Mouse (Mus musculus) MEL-GATA-1-ER (cell line): ENCODE measurements around the gene Edem2.
A peak's percentile ranks its signal among the peaks of the same experiment; 100 is the strongest.
"Not testable (repeated sequence)": the region's sequence is repeated elsewhere in the genome, so short reads cannot be mapped to it uniquely, and the experiment has no call there.

Experiments
- DNase-seq: peaks from one replicate; pipeline ENCODE4 v3.0.0-alpha.2; 2012; ENCODE audit warnings: low read depth; ENCODE audit errors: extremely low read depth

The Edem2 gene

DNA sequence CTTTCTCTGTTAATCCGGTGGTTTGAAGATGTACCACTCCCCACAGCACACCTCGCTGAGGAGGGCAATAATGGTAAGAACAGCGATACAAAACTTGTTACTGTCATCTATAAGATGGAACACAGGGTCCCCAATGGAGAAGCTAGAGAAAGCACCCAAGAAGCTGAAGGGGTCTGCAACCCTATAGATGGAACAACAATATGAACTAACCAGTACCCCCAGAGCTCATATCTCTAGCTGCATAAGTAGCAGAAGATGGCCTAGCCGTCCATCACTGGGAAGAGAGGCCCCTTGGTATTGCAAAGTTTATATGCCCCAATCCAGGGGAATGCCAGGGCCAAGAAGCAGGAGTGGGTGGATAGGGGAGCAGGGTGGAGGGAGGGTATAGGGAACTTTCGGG lies 6.5 kb upstream of the Edem2 start, which contains the start of gene Gm17581:
TSS of gene Gm17581 (minus strand) at position 101 of the 400 bp plus-strand sequence.
- not testable (repeated sequence) for DNase-seq

DNA sequence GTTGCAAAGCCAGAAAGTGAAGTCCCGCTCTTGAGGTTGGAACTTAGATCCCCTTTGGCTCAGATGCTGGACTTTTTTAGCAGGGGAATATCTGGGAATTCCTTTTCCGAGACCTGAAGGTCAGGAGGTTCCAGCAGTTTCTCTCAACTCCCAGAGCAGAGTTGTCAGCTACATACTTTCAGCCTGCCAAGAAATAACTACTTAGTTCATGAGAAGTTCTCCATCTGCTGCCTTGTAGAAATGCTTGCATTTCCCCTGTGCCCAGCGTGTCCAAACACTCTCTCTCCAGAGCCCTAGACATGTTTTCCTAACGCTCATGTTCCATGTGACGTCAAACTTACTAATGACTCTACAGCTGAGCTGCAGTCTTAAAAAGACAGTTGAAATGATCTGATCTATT lies 5.8 kb upstream of the Edem2 start:
- DNase-seq, result no peak

DNA sequence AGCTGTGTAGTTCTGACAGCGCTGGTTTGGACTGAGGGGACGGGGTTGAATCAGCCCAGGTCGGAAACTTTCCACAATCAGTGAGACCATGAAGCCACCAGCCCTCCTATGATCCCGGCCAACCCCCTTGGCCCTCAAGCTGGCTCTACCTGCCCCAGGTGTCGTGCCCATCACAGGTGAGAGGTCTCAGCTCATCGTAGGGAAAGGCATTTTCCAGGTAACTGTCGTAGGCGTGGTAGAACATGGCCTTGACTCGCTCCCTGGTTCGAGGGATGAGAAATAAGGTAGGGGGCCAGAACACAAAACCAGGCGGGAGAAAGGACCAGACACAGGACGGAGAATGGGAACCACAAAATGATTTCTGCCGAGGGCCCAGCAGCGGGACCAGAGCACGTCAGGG lies 533 bp downstream of the Edem2 start:
- DNase-seq, result no peak

DNA sequence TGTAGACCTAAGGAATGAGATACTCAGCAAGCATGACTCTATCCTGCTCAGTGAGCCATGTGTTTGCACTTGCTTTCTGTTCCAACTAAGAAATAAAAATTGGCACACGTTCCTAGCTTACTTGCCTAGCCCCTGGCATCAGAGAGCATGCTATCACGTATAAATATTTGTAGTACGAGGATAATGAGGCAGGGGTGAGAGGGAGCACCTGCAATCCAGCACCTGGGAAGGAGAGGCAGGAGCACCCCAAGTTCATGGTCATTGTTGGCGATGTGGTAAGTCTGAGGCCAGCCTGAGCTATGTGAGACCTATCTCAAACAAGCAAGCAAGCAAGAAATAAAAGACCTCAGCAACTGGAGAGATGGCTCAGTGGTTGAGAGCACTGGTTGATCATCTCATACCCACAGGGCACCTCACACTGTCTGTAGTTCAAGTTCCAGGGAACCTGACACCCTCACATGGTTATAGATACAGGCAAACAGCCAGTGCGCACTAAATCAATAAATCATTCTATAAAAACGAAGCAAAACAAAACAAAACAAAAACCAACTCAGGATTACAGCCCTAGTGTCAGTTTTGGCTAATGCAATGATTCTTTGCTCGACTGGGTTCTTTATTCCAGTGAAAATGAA lies 1.4 kb downstream of the Edem2 start:
- no peak for DNase-seq

DNA sequence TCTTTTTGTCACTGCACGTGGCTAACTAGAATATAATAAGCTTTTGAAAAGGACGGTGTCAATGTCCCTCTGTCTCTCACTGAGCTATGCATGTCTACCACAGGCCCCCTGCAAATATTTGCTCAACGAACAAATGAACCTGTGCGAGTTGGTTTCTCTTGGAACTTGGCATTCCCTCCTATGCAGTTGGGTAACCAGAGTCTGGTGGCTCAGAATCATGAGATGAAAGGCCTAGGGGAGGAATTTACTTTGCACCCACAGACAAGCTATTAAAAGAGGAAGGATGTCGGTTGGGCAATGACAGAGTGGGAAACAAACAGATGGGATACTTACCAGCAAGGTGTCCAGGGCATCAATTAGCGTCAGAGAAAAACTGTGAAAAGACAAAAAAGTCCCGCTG lies 3.0 kb downstream of the Edem2 start:
- no peak for DNase-seq

DNA sequence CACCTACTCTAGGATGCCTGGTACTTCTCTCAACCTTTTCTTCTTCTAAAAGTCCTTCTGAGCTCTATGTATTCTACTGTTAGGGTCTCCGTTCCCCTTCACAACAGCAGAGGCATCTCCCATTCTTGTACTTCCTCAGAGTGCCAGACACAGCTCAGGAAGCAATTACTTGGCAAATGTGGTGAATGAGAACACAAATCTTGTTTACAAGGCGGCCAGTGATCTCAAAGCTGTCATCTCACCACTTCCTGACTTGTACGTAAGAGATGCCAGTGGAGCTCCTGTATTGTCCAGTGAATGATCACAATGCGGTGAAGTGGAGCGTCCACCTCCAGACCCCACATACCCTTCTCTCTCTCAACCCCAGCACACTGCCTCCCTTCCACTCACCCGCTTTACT lies 4.7 kb downstream of the Edem2 start:
- DNase-seq, result no peak

DNA sequence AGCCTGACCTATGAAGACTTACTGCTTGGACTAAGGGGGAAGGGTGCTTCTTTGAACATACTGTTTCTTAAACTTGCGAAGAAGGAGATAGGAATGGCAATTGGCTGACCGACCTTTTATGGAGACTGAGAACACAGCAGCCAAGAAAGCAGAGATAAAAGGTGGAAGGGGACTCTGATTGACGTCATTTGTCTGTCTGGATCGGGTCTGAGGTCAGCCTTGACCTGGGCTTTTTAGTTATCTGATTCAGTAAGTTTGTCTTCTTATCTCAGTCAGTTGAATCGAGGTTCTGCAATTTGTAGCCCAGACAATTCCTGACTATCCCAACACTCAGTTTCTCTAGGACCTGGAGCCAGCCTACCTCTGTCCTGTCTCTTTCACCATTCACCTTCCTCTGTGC lies 5.2 kb downstream of the Edem2 start:
- no peak for DNase-seq

DNA sequence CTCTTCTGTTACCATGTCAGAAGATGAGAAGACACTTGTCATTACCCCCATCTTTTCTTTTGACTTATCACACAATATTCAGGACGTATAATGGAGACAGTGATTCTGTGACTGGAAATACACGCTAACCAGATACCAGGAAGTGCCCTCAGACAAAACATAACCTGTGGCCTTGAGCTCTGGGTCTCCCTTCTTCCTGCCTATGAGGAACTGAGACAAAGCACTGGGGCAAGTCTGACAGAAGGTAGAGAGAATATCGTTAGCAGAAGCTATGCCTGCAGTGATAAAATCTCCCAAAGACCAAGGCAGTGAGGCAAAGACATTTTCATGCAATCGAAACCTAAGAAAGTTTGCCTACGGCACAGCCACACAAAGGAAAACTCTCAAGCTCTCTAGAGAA lies 8.7 kb downstream of the Edem2 start:
- no peak for DNase-seq

DNA sequence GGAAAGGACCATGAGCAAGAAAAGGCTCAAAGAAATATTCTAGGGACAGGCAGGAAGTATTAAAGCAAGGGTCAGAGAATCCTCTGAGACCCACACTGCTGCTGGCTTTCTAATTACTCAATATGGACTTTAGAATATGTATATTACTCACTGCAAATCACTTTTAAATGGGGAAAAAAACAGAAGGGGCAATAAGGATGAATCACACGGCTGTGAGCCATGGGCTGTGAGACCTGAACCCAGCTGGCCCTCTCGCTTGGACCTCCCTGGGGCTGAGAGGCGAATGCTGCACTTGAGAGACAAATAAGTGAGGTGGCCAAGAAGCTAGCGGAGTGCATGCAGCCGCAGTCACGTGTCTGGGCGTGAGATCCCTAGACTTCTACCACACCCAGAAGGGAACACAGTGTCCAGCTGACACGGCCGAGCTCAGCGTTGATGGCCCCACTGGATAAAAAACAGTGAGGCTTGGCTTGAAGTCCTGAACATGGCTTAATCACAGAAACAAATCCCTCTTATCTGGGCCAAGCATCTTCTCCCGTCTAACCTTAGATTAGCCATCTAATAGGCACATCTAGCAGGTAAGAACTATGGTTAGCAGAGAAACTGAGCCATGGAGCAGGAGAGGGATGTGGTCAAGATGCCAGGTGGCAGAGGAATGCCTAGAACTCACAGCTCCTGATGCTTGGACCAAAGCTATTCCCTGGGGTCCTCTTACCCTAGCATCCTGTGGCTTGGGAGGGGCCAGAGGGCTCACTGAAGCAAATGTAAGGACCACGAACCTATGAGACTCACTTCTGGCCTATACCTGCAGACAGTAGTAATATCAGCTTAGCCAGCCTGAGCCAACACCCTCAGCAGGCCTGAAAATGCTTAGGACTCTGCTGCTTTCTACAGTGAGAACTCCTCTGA lies 11.9 kb downstream of the Edem2 start:
- no peak for DNase-seq

DNA sequence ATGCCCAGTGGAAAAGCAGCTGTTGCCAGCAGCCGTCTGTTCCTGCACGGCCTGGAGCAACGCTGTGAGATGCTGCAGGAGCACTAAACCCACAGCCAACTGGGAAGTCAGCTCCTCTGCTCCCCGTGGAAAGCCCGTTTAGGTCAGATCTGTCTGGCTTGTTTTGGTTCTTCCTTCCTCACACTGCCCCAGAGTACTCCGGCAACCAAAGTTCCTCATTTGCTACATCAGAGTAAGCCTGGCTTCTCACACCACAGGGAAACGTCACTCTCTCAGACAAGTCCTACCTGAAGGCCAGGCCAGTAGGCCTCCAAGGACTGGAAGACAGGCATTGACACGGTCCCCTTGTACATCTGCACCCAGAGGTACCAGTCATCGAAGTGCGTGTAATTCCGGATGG lies 18.7 kb downstream of the Edem2 start:
- no peak for DNase-seq

DNA sequence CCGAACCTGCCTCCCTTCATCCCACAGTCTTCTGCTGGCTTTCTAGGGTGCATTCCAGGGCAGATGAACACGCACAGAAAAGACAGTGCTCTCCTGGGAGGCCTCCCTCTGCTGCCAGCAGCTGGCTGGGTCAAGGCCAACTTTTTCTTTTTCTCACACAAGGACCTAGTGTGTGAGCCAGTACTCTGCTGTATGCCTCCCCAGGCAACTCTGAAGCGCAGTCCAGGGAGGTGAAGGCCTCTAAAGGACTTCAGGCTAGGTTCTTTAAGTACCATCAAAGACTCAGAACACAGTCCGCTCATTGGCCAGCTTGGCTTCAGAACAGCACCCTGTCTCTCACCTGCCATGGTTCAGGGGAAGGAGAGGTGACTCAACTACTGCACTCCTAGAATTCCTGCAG lies 22.0 kb downstream of the Edem2 start:
- DNase-seq, result no peak

DNA sequence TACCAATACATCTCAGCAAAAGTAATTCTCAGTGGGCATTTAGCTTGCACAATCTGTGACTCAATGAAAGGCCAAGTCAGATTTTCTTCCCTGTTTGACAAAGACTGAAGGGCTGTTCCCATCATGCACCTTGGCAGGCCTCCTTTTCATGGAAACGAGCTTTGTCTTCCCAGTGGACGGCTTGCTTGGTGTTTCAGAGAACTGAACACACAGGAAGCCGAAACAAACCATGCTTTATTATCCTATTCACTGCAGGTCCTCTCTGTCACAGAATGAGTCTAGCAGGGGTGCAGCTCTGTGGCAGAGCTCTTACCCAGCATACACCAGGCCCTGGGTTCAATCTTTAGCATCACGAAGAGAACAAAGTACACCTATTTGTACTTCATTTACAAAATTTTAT lies 25.6 kb downstream of the Edem2 start:
- DNase-seq, result no peak

DNA sequence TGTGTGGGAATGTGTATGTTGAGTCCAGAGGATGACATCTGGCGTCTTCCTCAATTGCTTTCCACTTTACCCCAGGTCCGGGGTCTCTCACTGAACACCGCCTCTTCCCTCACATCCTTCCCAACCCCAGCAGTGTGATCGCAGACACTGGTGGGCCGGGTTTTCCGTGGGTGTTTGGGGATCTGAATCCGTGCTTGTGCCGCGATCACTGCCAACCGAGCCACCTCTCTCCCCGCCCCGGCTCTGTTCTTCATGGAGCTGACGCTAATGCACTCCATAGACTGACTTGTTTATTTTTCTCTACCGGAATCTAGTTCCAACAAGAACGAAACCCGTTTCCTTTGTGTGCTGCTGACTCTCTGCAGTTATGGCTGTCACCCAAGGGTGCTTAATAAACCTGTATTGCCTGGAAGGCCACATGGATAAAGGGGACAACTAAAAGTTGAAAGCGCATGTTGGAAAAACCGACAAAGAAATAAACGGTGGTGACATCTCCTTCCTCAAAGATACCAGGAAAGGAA lies 27.8 kb downstream of the Edem2 start:
- DNase-seq, result no peak

DNA sequence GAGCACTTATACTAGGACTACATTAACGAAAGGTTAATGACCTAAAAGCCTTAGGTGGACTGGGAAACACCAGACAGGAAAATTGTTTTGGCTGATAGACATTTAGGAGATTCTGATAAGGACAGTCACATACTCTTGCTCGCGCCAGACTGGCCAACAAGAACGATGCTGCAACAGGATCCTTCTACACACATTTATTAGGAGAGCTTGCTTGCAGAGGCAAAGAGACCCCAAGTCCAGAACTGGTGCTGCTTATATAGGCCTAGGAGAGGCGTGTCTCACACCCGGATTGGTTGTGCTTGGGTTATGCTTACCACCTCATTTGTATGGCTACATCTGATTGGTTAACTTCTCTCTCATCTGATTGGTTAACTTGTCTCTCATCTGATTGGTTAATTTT lies 30.8 kb downstream of the Edem2 start:
- not testable (repeated sequence) for DNase-seq

DNA sequence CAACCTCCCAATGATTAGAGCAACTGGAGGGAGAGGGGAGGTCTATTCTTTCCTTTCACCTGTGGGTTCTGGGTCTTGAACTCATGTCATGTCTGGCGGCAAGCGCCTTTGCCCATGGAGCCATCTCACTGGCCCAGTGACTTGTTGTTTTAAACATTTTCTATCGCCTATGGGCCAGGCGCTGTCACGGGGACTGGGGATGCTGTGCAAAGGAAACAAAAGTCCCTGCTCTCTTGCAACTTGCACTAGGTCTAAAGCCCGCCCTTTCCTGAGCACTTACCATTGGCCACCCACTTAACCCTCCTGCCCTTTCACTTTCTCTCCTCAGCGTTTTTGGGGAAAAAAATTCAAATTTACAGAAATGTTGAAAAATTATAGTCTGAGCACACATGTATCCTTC lies 32.4 kb downstream of the Edem2 start:
- DNase-seq, result no peak

DNA sequence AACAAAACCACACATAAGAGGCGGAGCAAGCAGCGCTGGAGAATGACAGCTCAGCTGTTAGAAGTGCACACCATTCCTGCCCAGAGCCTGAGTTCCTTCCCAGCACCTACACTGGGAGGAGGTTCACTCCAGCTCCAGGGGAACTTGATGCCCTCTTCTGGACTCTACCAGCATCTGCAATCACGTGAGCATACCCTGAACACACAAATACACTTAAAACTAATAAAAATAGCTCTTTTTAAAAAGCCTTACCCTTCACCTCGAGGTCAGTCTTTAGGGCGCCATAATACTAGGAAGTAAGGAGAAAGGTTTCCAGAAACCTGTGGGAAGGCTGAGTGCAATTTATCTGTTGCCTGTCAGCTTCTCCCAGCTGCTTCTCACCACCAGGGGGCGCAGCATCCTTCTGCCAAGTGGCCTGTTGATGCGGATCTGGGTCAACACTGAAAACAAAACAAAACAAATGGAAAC lies 33.1 kb downstream of the Edem2 start:
- peak; percentile 59 for DNase-seq

DNA sequence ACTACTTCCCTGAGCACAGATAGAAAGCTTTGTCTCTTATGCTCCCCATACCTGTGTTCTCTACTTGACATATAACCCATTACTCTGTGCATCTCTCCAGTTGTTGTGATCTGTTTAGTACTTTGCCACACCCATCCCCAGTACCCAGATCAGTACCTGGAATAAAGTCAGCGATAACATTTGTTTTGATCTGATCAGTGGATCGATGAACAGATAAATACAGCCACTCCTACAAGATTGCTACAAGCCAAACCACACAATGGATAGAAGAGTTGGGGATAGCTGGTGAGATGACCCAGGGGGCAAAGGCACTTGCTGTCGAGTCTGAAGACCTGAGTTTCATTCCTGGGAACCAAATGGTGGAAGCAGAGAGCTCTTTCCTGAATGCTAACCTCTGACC lies 34.0 kb downstream of the Edem2 start:
- DNase-seq, result no peak

DNA sequence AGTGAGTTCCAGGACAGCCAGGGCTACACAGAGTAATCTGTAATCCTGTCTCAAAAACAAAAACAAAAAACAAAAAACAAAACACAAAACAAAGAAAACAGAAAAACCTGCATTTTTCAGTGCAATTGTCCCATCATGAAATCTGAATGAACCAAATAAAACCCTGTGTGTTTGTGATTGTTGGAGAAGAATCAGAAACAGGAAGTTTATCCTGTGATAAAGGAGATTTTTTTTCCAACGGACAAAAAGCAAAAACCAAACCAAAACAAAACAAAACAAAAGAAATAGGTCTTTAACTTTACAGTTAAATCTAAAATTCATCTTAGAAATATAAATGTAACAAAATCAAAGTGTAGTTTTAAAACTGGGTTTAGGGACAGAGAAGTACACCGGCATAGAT lies 34.7 kb downstream of the Edem2 start:
- no peak for DNase-seq

DNA sequence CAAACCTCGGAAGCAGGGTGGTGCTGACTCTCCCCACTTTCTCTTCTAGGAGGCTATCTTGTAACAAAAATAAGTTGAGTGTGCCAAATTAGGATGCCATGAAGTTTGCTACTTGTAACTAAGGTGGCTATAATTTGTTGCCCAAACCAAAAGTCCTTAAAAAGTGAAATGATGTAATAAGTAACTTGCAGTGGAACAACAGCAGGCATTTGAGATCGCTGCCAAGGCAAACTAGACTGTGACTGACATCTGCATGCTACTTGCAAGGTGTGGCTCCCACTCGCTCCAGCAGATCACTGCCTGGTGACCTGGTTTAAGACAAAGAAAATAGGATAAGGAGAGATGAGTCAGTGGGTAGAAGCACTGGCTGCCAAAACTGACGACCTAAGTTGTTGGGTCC lies 36.1 kb downstream of the Edem2 start:
- DNase-seq, result no peak

DNA sequence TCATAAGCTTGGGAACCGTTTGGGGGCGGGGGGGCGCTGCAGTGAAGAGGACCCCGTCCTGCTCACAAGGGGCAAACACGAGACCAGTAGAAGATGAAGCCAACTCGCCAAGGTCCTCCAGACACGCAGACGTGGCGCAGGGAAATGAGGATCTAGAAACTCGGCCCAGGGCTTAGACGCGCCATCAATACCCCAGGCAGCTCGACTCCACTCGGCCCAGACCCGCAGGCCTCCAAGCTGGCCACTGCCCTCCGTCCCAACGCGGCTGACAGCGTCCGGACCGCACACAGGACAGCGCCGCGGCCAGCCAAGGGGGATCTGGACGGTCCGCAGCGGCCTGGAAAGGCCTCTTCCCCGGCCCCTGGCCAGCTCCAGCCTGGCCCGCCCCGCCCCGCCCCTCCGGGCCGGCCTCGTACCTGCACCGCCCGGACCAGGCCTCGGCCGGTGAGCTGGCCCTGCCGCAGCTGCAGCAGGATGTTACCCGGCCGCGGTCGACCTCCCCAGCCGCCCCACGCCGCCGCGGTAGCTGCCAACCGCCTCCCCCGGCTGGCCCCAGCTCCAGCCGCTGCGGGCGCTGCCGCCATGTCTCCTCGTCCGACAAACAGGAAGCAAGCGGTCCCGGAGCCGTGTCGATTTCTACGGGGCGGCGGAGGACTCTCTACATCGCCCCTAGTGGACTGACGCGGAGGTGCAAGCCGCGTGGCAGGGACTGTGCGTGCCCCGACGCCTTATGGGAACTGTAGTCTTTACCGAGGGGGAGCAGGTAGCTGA lies 37.4 kb downstream of the Edem2 start, which contains the start of gene Trpc4ap:
TSS of gene Trpc4ap (minus strand) at position 662 of the 771 bp plus-strand sequence.
- DNase-seq, result peak; percentile 75

DNA sequence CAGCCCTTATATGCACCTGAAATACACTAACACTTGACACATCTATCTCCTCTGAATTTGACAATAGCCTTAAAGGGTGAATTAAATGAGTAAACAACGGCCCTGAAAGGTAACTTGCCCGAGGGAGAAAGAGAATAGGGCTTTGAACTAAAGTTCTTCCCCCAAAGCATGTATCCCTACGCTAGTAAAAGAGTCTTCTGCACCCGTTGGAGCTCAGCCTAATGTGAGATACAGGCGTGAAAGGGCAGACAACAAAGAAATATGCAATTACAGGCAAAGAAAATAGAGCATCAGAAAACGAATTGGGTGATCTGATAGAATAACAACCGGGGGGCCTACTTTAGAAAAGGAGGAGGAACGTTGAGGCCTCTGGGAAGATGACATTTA lies 37.9 kb downstream of the Edem2 start:
- peak; percentile 30 for DNase-seq

DNA sequence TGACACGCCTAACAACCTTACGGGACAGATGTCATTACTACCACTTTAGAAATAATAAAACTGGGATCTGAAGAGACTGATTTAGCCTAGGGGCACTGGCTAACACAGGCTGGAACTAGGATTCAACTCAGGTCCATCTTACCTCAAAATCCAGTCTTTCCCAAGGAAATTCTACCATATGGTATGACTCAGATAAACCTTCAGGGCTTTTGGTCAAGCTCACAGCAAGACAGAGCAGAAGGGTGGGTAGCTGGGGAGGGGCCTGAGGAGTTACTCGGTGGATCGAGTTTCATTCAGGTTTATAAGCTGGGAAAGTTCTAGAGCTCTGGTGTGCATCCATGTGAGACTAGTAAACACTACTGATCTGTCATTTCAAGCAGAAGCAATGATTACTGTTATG lies 40.1 kb downstream of the Edem2 start:
- DNase-seq, result no peak
